ENCODE assay signal across 29 mouse cellular contexts in genomic region chr11:102930672-102931071, GRCm38 (mm10). TPM values are rescaled to one million over a fixed set of nuclear protein-coding genes. Genes with fewer than 3 reads are reported as not detected.
DNase-seq lines count a peak whose midpoint lies in the region; ATAC-seq lines count a peak whose summit lies in the region.
"Had no signal": no experiment of that assay in that cellular context is flagged by ENCODE, and none has a peak within 500 bp of the region (broad histone marks: within the 10 kb centered on the region; RNA-seq: fewer than 3 reads in every experiment).

No protein-coding gene starts in this region.

- no peaks in the 10 kb centered on the region for H3K27me3 ChIP-seq in heart, embryonic 11.5 days (ENCODE audit: control insufficient read depth, insufficient read depth, low read length)
- 0 out of 2 replicates have a peak, but pooled peaks cover 4% of the 10 kb centered on the region for H3K27me3 ChIP-seq in hindbrain, embryonic 12.5 days
- H3K27me3 ChIP-seq: embryonic facial prominence, embryonic 12.5 days; Patski had no signal

- no peak overlapping the region for H3K27ac ChIP-seq in heart, embryonic 11.5 days (ENCODE audit: low read depth, low read length)
- H3K27ac ChIP-seq in hindbrain, embryonic 12.5 days = no peak overlapping the region
- H3K27ac ChIP-seq: embryonic facial prominence, embryonic 12.5 days; forebrain, embryonic 10.5 days; heart, embryonic 10.5 days; hindbrain, embryonic 13.5 days had no signal

- ATAC-seq in heart, embryonic 11.5 days (replicated peaks; ENCODE audit: insufficient number of reproducible peaks, low FRiP score, low TSS enrichment) = no peak
- ATAC-seq in hindbrain, embryonic 12.5 days (ENCODE audit: low FRiP score) = no peak
- ATAC-seq: forebrain, embryonic 14.5 days; hindbrain, embryonic 16.5 days; inflammation-experienced regulatory T-cells, adult 6 months; intestine, embryonic 16.5 days; Patski had no signal

- no peak overlapping the region for H3K9ac ChIP-seq in heart, embryonic 11.5 days (ENCODE audit: low read depth, low read length)
- no peak overlapping the region for H3K9ac ChIP-seq in hindbrain, embryonic 12.5 days
- H3K9ac ChIP-seq: embryonic facial prominence, embryonic 12.5 days; hindbrain, embryonic 13.5 days had no signal

- H3K4me3 ChIP-seq in heart, embryonic 11.5 days (ENCODE audit: low read depth, low read length) = no peak overlapping the region
- H3K4me3 ChIP-seq in hindbrain, embryonic 12.5 days = no peak overlapping the region
- H3K4me3 ChIP-seq: embryonic facial prominence, embryonic 12.5 days; forebrain, embryonic 10.5 days; heart, embryonic 10.5 days; hindbrain, embryonic 13.5 days had no signal

- no peaks in the 10 kb centered on the region for H3K36me3 ChIP-seq in heart, embryonic 11.5 days (ENCODE audit: control insufficient read depth, insufficient read depth, low read length)
- no peaks in the 10 kb centered on the region for H3K36me3 ChIP-seq in hindbrain, embryonic 12.5 days
- H3K36me3 ChIP-seq: embryonic facial prominence, embryonic 12.5 days; forebrain, embryonic 10.5 days; G1E; heart, embryonic 10.5 days; hindbrain, embryonic 13.5 days had no signal

- H3K4me2 ChIP-seq in heart, embryonic 11.5 days = no peak overlapping the region
- no peak overlapping the region for H3K4me2 ChIP-seq in hindbrain, embryonic 12.5 days (replicated peaks)
- H3K4me2 ChIP-seq: embryonic facial prominence, embryonic 12.5 days; hindbrain, embryonic 13.5 days had no signal

- WGBS in heart, embryonic 11.5 days (ENCODE audit: insufficient replicate concordance) = 87% methylated on average over 10 of the region's 10 CpGs
- WGBS in hindbrain, embryonic 12.5 days = 93% methylated on average over 10 of the region's 10 CpGs

- no peaks in the 10 kb centered on the region for H3K9me3 ChIP-seq in heart, embryonic 11.5 days (replicated peaks; ENCODE audit: control insufficient read depth, low read length)
- no peaks in the 10 kb centered on the region for H3K9me3 ChIP-seq in hindbrain, embryonic 12.5 days (replicated peaks)
- H3K9me3 ChIP-seq: embryonic facial prominence, embryonic 12.5 days; forebrain, embryonic 10.5 days; G1E; heart, embryonic 10.5 days; hindbrain, embryonic 13.5 days had no signal

- peak; percentile 11 for DNase-seq in heart, adult 8-10 months (ENCODE audit: low spot score)
- peak; percentile 8 for DNase-seq in thymus, postnatal 0 days (ENCODE audit: low spot score)
- DNase-seq in thymus, postnatal 4 days = no peak
- DNase-seq in induced T-regulatory cell, adult 2 months (ENCODE audit: low read depth) = peak; percentile 28
- DNase-seq: adrenal gland, postnatal 10 days; adrenal gland, postnatal 36 days; cerebellum, adult 18-20 months; cerebellum, adult 9-10 months; cerebellum, postnatal 14 days; gastrocnemius, postnatal 25 days had no signal

- H3K4me1 ChIP-seq in heart, embryonic 11.5 days (ENCODE audit: control insufficient read depth, insufficient read depth, low read length) = no peaks in the 10 kb centered on the region
- H3K4me1 ChIP-seq in hindbrain, embryonic 12.5 days = no peaks in the 10 kb centered on the region
- H3K4me1 ChIP-seq: embryonic facial prominence, embryonic 12.5 days; hindbrain, embryonic 13.5 days had no signal

RNA-seq across cellular contexts. Expression of gene Kif18b, which starts 5.7 kb away (rescaled TPM):
- under 1 TPM in 3 of 4 experiments, not detected in 1; 0.08 to 0.37 (median 0.13) TPM for total RNA-seq in heart, adult 8-10 months (2022)
- polyA plus RNA-seq in heart, embryonic 11.5 days (2014; fragmentation: Nextera tagmentation; extraction: Ambion mirVana) = 5.6 and 5.9 TPM in 2 replicates
- polyA plus RNA-seq in thymus, postnatal 0 days (2015; fragmentation: Nextera tagmentation; extraction: Ambion mirVana) = 7.5 and 8.4 TPM in 2 replicates
- polyA plus RNA-seq in hindbrain, embryonic 12.5 days (2016; fragmentation: Nextera tagmentation; extraction: Ambion mirVana) = 6.6 and 7.8 TPM in 2 replicates
- total RNA-seq: gastrocnemius, adult 8-10 months had no signal

RNA-seq across cellular contexts. Expression of gene C1ql1, which starts 15.8 kb away (rescaled TPM):
- total RNA-seq in heart, adult 8-10 months (2022) = not detected
- polyA plus RNA-seq in heart, embryonic 11.5 days (2014; fragmentation: Nextera tagmentation; extraction: Ambion mirVana) = 0.76 and 1.0 TPM in 2 replicates
- 0.12 TPM in 1 of 2 replicates, not detected in the other for polyA plus RNA-seq in thymus, postnatal 0 days (2015; fragmentation: Nextera tagmentation; extraction: Ambion mirVana)
- 11.7 and 13.2 TPM in 2 replicates for polyA plus RNA-seq in hindbrain, embryonic 12.5 days (2016; fragmentation: Nextera tagmentation; extraction: Ambion mirVana)
- total RNA-seq: G1E; gastrocnemius, adult 8-10 months; heart, adult 18-20 months; heart, postnatal 25 days; hematopoietic stem cell, adult 5-6 weeks had no signal
- polyA plus RNA-seq: G1E; heart, postnatal 0 days; inflammation-experienced regulatory T-cells, adult 6 months had no signal

RNA-seq across cellular contexts. Expression of gene Gfap, which starts 30.0 kb away (rescaled TPM):
- under 1 TPM; 0.09 to 0.38 (median 0.27) TPM for total RNA-seq in heart, adult 8-10 months (2022)
- 0.18 and 0.20 TPM in 2 replicates for polyA plus RNA-seq in heart, embryonic 11.5 days (2014; fragmentation: Nextera tagmentation; extraction: Ambion mirVana)
- polyA plus RNA-seq in thymus, postnatal 0 days (2015; fragmentation: Nextera tagmentation; extraction: Ambion mirVana) = 0.84 and 0.92 TPM in 2 replicates
- polyA plus RNA-seq in hindbrain, embryonic 12.5 days (2016; fragmentation: Nextera tagmentation; extraction: Ambion mirVana) = 0.12 TPM in 1 of 2 replicates, not detected in the other
- total RNA-seq: G1E; gastrocnemius, postnatal 25 days had no signal
- polyA plus RNA-seq: G1E; inflammation-experienced regulatory T-cells, adult 6 months had no signal

RNA-seq across cellular contexts. Expression of gene Fam187a, which starts 45.7 kb away (rescaled TPM):
- not detected for total RNA-seq in heart, adult 8-10 months (2022)
- not detected in 2 replicates for polyA plus RNA-seq in heart, embryonic 11.5 days (2014; fragmentation: Nextera tagmentation; extraction: Ambion mirVana)
- not detected in 2 replicates for polyA plus RNA-seq in thymus, postnatal 0 days (2015; fragmentation: Nextera tagmentation; extraction: Ambion mirVana)
- not detected in 2 replicates for polyA plus RNA-seq in hindbrain, embryonic 12.5 days (2016; fragmentation: Nextera tagmentation; extraction: Ambion mirVana)
- total RNA-seq: adrenal gland, adult 18-20 months; adrenal gland, postnatal 10 days; adrenal gland, postnatal 36 days; gastrocnemius, adult 8-10 months; gastrocnemius, postnatal 25 days; heart, adult 18-20 months; heart, postnatal 25 days; hematopoietic stem cell, adult 5-6 weeks had no signal
- polyA plus RNA-seq: embryonic facial prominence, embryonic 12.5 days; forebrain, embryonic 14.5 days; G1E; heart, embryonic 10.5 days; heart, embryonic 14.5 days; heart, postnatal 0 days; hindbrain, embryonic 13.5 days; hindbrain, embryonic 16.5 days; inflammation-experienced regulatory T-cells, adult 6 months; intestine, embryonic 16.5 days had no signal

RNA-seq across cellular contexts. Expression of gene Ccdc103, which starts 49.7 kb away (rescaled TPM):
- under 1 TPM in 3 of 4 experiments, not detected in 1; 0.30 to 0.35 (median 0.34) TPM for total RNA-seq in heart, adult 8-10 months (2022)
- polyA plus RNA-seq in heart, embryonic 11.5 days (2014; fragmentation: Nextera tagmentation; extraction: Ambion mirVana) = 0.42 and 0.56 TPM in 2 replicates
- 0.12 and 0.54 TPM in 2 replicates for polyA plus RNA-seq in thymus, postnatal 0 days (2015; fragmentation: Nextera tagmentation; extraction: Ambion mirVana)
- 1.7 and 3.4 TPM in 2 replicates for polyA plus RNA-seq in hindbrain, embryonic 12.5 days (2016; fragmentation: Nextera tagmentation; extraction: Ambion mirVana)
- total RNA-seq: gastrocnemius, adult 8-10 months; gastrocnemius, postnatal 25 days; heart, adult 18-20 months; heart, postnatal 25 days had no signal
- polyA plus RNA-seq: inflammation-experienced regulatory T-cells, adult 6 months had no signal
